Mouse (Mus musculus): Measurements from ENCODE around the gene Tmem190. TPM values are rescaled to one million over a fixed set of nuclear protein-coding genes. Genes with fewer than 3 reads are reported as not detected.
"Not testable (repeated sequence)": the region's sequence is repeated elsewhere in the genome, so short reads cannot be mapped to it uniquely, and the experiment has no call there.

Gene Tmem190
- polyA plus RNA-seq, 1 experiment from 2014 or later = 0.86 TPM

DNA sequence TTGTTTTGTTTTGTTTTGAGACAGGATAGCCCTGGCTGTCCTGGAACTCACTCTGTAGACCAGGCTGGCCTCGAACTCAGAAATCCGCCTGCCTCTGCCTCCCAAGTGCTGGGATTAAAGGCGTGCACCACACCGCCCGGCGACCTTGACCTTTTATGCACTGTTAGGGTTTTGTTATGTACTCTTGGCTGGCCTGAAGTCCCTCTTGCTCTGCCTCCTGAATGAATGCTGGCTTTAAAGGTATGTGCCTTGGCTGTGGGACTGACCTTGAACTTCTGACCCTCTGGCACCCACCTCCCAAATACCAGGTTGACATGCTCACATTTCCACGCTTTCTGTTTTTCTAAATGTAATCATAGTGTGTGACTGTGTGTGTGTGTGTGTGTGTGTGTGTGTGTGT, 38.2 kb downstream of the Tmem190 start:
- not testable (repeated sequence) for ATAC-seq (replicated peaks; ENCODE audit: low FRiP score); DNase-seq (ENCODE audit: low spot score); H3K4me1 ChIP-seq (replicated peaks; ENCODE audit: control insufficient read depth, insufficient read depth, low read length); H3K4me3 ChIP-seq (ENCODE audit: low read depth, low read length); H3K4me2 ChIP-seq; H3K36me3 ChIP-seq (ENCODE audit: control insufficient read depth, insufficient read depth, low read length); H3K27me3 ChIP-seq (replicated peaks; ENCODE audit: control insufficient read depth, insufficient read depth, low read length); H3K27ac ChIP-seq (ENCODE audit: low read depth, low read length); H3K9me3 ChIP-seq (ENCODE audit: control insufficient read depth, low read length); H3K9ac ChIP-seq (ENCODE audit: low read depth, low read length)
- WGBS = 77% methylated on average over 7 of the region's 7 CpGs

- Histone ChIP-seq H3K4me1 (replicated peaks; ENCODE audit: control insufficient read depth, insufficient read depth, low read length) (no peaks in the 10 kb centered on the region), H3K36me3 (ENCODE audit: control insufficient read depth, insufficient read depth, low read length) (no peaks in the 10 kb centered on the region), H3K9ac (ENCODE audit: low read depth, low read length) (no peak overlapping the region), H3K9me3 (ENCODE audit: control insufficient read depth, low read length) (no peaks in the 10 kb centered on the region), H3K4me3 (ENCODE audit: low read depth, low read length) (no peak overlapping the region), H3K4me2 (no peak overlapping the region), H3K27ac (ENCODE audit: low read depth, low read length) (no peak overlapping the region), H3K27me3 (replicated peaks; ENCODE audit: control insufficient read depth, insufficient read depth, low read length) (no peaks in the 10 kb centered on the region)
- DNase-seq (ENCODE audit: low spot score) (no peak), ATAC-seq (replicated peaks; ENCODE audit: low FRiP score) (no peak)
- 82% methylated on average over 4 of the region's 4 CpGs for WGBS
Measured at GRCm38 (mm10) chr7:4821690-4822089, 39.0 kb downstream of the Tmem190 start.

- DNase-seq (ENCODE audit: low spot score) = no peak
- Histone ChIP-seq H3K9me3 (ENCODE audit: control insufficient read depth, low read length) (no peaks in the 10 kb centered on the region), H3K4me3 (ENCODE audit: low read depth, low read length) (no peak overlapping the region), H3K27me3 (replicated peaks; ENCODE audit: control insufficient read depth, insufficient read depth, low read length) (no peaks in the 10 kb centered on the region), H3K4me1 (replicated peaks; ENCODE audit: control insufficient read depth, insufficient read depth, low read length) (no peaks in the 10 kb centered on the region), H3K36me3 (ENCODE audit: control insufficient read depth, insufficient read depth, low read length) (no peaks in the 10 kb centered on the region), H3K9ac (ENCODE audit: low read depth, low read length) (no peak overlapping the region), H3K27ac (ENCODE audit: low read depth, low read length) (no peak overlapping the region), H3K4me2 (no peak overlapping the region)
- ATAC-seq (replicated peaks; ENCODE audit: low FRiP score) = no peak
- 63% methylated on average over 6 of the region's 6 CpGs for WGBS
Measured at GRCm38 (mm10) chr7:4822162-4822907, 39.6 kb downstream of the Tmem190 start.

DNA sequence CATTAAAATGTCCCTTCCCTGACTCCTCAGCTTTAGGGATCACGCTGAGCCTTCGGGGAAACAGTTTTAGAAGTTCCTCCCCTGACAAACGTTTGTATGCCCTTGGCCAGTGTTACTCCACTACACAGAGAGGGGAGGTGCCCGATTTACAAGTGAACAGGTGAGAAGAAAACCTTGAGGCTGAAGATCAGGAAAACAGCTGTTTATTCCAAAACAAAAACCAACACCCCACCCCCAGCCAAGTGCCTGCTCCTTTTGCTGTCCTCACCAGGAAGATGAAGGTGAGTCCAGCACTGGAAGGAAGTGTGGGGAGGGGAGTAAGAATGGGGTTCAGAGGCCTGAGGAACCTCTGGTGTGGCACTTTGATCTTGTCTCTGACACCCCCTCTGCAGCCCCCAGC, 42.6 kb downstream of the Tmem190 start:
- 43% methylated on average over 4 of the region's 4 CpGs for WGBS
- ATAC-seq (replicated peaks; ENCODE audit: low FRiP score) = no peak
- Histone ChIP-seq H3K4me2 (no peak overlapping the region), H3K4me3 (ENCODE audit: low read depth, low read length) (no peak overlapping the region), H3K9me3 (ENCODE audit: control insufficient read depth, low read length) (no peaks in the 10 kb centered on the region), H3K4me1 (replicated peaks; ENCODE audit: control insufficient read depth, insufficient read depth, low read length) (no peaks in the 10 kb centered on the region), H3K27me3 (replicated peaks; ENCODE audit: control insufficient read depth, insufficient read depth, low read length) (peaks cover 12% of the 10 kb centered on the region), H3K36me3 (ENCODE audit: control insufficient read depth, insufficient read depth, low read length) (no peaks in the 10 kb centered on the region), H3K9ac (ENCODE audit: low read depth, low read length) (no peak overlapping the region), H3K27ac (ENCODE audit: low read depth, low read length) (no peak overlapping the region)
- DNase-seq (ENCODE audit: low spot score) = no peak

GRCm38 (mm10) chr7:4830476-4830875, 47.7 kb downstream of the Tmem190 start:
- no peak overlapping the region for H3K4me2 ChIP-seq
- H3K27ac ChIP-seq (ENCODE audit: low read depth, low read length) = no peak overlapping the region
- DNase-seq (ENCODE audit: low spot score) = no peak
- no peak for ATAC-seq (replicated peaks; ENCODE audit: low FRiP score)
- H3K27me3 ChIP-seq (replicated peaks; ENCODE audit: control insufficient read depth, insufficient read depth, low read length) = peaks cover 49% of the 10 kb centered on the region
- no peaks in the 10 kb centered on the region for H3K9me3 ChIP-seq (ENCODE audit: control insufficient read depth, low read length)
- no peak overlapping the region for H3K4me3 ChIP-seq (ENCODE audit: low read depth, low read length)
- no peaks in the 10 kb centered on the region for H3K4me1 ChIP-seq (replicated peaks; ENCODE audit: control insufficient read depth, insufficient read depth, low read length)
- no peaks in the 10 kb centered on the region for H3K36me3 ChIP-seq (ENCODE audit: control insufficient read depth, insufficient read depth, low read length)
- no peak overlapping the region for H3K9ac ChIP-seq (ENCODE audit: low read depth, low read length)
- WGBS = 6% methylated on average over 12 of the region's 12 CpGs

Other genes starting within 250 kb of the Tmem190 start
- 0.73 and 1.2 TPM in 2 replicates for gene Syt5, start 235.4 kb upstream of the Tmem190 start, polyA plus RNA-seq (2014; fragmentation: Nextera tagmentation; extraction: Ambion mirVana)
- not detected in 2 replicates for gene Ptprh, start 178.9 kb upstream of the Tmem190 start, polyA plus RNA-seq (2014; fragmentation: Nextera tagmentation; extraction: Ambion mirVana)
- 12.9 and 18.0 TPM in 2 replicates for gene Tmem86b, start 151.5 kb upstream of the Tmem190 start, polyA plus RNA-seq (2014; fragmentation: Nextera tagmentation; extraction: Ambion mirVana)
- gene Ppp6r1, start 123.9 kb upstream of the Tmem190 start, polyA plus RNA-seq (2014; fragmentation: Nextera tagmentation; extraction: Ambion mirVana) = 5.6 and 6.6 TPM in 2 replicates
- 132 and 137 TPM in 2 replicates for gene Hspbp1, start 97.9 kb upstream of the Tmem190 start, polyA plus RNA-seq (2014; fragmentation: Nextera tagmentation; extraction: Ambion mirVana)
- 0.66 and 1.0 TPM in 2 replicates for gene Brsk1, start 92.3 kb upstream of the Tmem190 start, polyA plus RNA-seq (2014; fragmentation: Nextera tagmentation; extraction: Ambion mirVana)
- gene Tmem150b, start 57.7 kb upstream of the Tmem190 start, polyA plus RNA-seq (2014; fragmentation: Nextera tagmentation; extraction: Ambion mirVana) = 0.16 TPM in 1 of 2 replicates, not detected in the other
- 88.8 and 97.1 TPM in 2 replicates for gene Kmt5c, start 42.8 kb upstream of the Tmem190 start, polyA plus RNA-seq (2014; fragmentation: Nextera tagmentation; extraction: Ambion mirVana)
- 111 and 116 TPM in 2 replicates for gene Cox6b2, start 29.8 kb upstream of the Tmem190 start, polyA plus RNA-seq (2014; fragmentation: Nextera tagmentation; extraction: Ambion mirVana)
- gene Fam71e2, start 11.6 kb upstream of the Tmem190 start, polyA plus RNA-seq (2014; fragmentation: Nextera tagmentation; extraction: Ambion mirVana) = not detected in 2 replicates
- 0.12 TPM in 1 of 2 replicates, not detected in the other for gene Il11, start 78 bp upstream of the Tmem190 start, polyA plus RNA-seq (2014; fragmentation: Nextera tagmentation; extraction: Ambion mirVana)
- gene Tmem238, start 6.7 kb downstream of the Tmem190 start, polyA plus RNA-seq (2014; fragmentation: Nextera tagmentation; extraction: Ambion mirVana) = 12.2 and 12.4 TPM in 2 replicates
- 218 and 238 TPM in 2 replicates for gene Rpl28, start 9.9 kb downstream of the Tmem190 start, polyA plus RNA-seq (2014; fragmentation: Nextera tagmentation; extraction: Ambion mirVana)
- 367 and 402 TPM in 2 replicates for gene Ube2s, start 29.7 kb downstream of the Tmem190 start, polyA plus RNA-seq (2014; fragmentation: Nextera tagmentation; extraction: Ambion mirVana)
- gene Shisa7, start 61.8 kb downstream of the Tmem190 start, polyA plus RNA-seq (2014; fragmentation: Nextera tagmentation; extraction: Ambion mirVana) = 0.03 and 0.11 TPM in 2 replicates
- 5.2 and 5.3 TPM in 2 replicates for gene Isoc2b, start 87.3 kb downstream of the Tmem190 start, polyA plus RNA-seq (2014; fragmentation: Nextera tagmentation; extraction: Ambion mirVana)
- gene Isoc2a, start 94.2 kb downstream of the Tmem190 start, polyA plus RNA-seq (2014; fragmentation: Nextera tagmentation; extraction: Ambion mirVana) = 1.3 and 1.4 TPM in 2 replicates
- gene Gm36210, start 123.6 kb downstream of the Tmem190 start, polyA plus RNA-seq (2014; fragmentation: Nextera tagmentation; extraction: Ambion mirVana) = 0.22 TPM in 1 of 2 replicates, not detected in the other
- gene Zfp628, start 132.3 kb downstream of the Tmem190 start, polyA plus RNA-seq (2014; fragmentation: Nextera tagmentation; extraction: Ambion mirVana) = 3.3 and 3.5 TPM in 2 replicates
- gene Nat14, start 139.1 kb downstream of the Tmem190 start, polyA plus RNA-seq (2014; fragmentation: Nextera tagmentation; extraction: Ambion mirVana) = 1.4 and 1.5 TPM in 2 replicates
- gene Ssc5d, start 142.8 kb downstream of the Tmem190 start, polyA plus RNA-seq (2014; fragmentation: Nextera tagmentation; extraction: Ambion mirVana) = 0.70 and 0.82 TPM in 2 replicates
- 0.22 TPM in 1 of 2 replicates, not detected in the other for gene Sbk2, start 181.5 kb downstream of the Tmem190 start, polyA plus RNA-seq (2014; fragmentation: Nextera tagmentation; extraction: Ambion mirVana)
- not detected in 2 replicates for gene Sbk3, start 188.2 kb downstream of the Tmem190 start, polyA plus RNA-seq (2014; fragmentation: Nextera tagmentation; extraction: Ambion mirVana)
- gene Zfp579, start 213.2 kb downstream of the Tmem190 start, polyA plus RNA-seq (2014; fragmentation: Nextera tagmentation; extraction: Ambion mirVana) = 13.7 and 16.8 TPM in 2 replicates
- 13.9 and 14.0 TPM in 2 replicates for gene Zfp524, start 231.5 kb downstream of the Tmem190 start, polyA plus RNA-seq (2014; fragmentation: Nextera tagmentation; extraction: Ambion mirVana)
- gene Fiz1, start 231.8 kb downstream of the Tmem190 start, polyA plus RNA-seq (2014; fragmentation: Nextera tagmentation; extraction: Ambion mirVana) = 37.1 and 40.8 TPM in 2 replicates
- gene Gm44973, start 232.6 kb downstream of the Tmem190 start, polyA plus RNA-seq (2014; fragmentation: Nextera tagmentation; extraction: Ambion mirVana) = 1.8 and 3.3 TPM in 2 replicates
- 3.5 and 4.5 TPM in 2 replicates for gene Zfp865, start 237.4 kb downstream of the Tmem190 start, polyA plus RNA-seq (2014; fragmentation: Nextera tagmentation; extraction: Ambion mirVana)
- 4.1 and 5.2 TPM in 2 replicates for gene Ccdc106, start 237.6 kb downstream of the Tmem190 start, polyA plus RNA-seq (2014; fragmentation: Nextera tagmentation; extraction: Ambion mirVana)